Mouse (Mus musculus) left cerebral cortex, adult 11 months (tissue): ENCODE data around the gene Tmbim1.
A peak's percentile ranks its signal among the peaks of the same experiment; 100 is the strongest.
"Not testable (repeated sequence)": the region's sequence is repeated elsewhere in the genome, so short reads cannot be mapped to it uniquely, and the experiment has no call there.

ENCODE experiments used
- DNase-seq: peaks from one replicate; pipeline ENCODE4 v3.0.0; 2022; ENCODE audit warnings: low spot score

Gene Tmbim1

GRCm38 (mm10) chr1:74305522-74305921 lies at the start of gene Tmbim1:
Gene Tmbim1 (minus strand): TSS chr1:74305622.
- no peak for DNase-seq

- DNase-seq, result no peak
These were observed 48.2 kb upstream of the Tmbim1 start for GRCm38 (mm10) chr1:74353453-74354229.

GRCm38 (mm10) chr1:74352532-74353096 lies 47.2 kb upstream of the Tmbim1 start:
- DNase-seq, result no peak

- DNase-seq, result no peak
These were observed 45.9 kb upstream of the Tmbim1 start for GRCm38 (mm10) chr1:74351185-74351769.

GRCm38 (mm10) chr1:74344163-74344916 lies 38.9 kb upstream of the Tmbim1 start:
- DNase-seq, result no peak

- DNase-seq, result no peak
These were observed 37.7 kb upstream of the Tmbim1 start for GRCm38 (mm10) chr1:74343161-74343560.

- no peak for DNase-seq
These were observed 36.9 kb upstream of the Tmbim1 start for GRCm38 (mm10) chr1:74342308-74342707.

GRCm38 (mm10) chr1:74341898-74342297 lies 36.5 kb upstream of the Tmbim1 start:
- no peak for DNase-seq

GRCm38 (mm10) chr1:74340992-74341391 lies 35.6 kb upstream of the Tmbim1 start:
- DNase-seq, result not testable (repeated sequence)

- no peak for DNase-seq
These were observed 34.9 kb upstream of the Tmbim1 start for GRCm38 (mm10) chr1:74340361-74340764.

- DNase-seq, result no peak
These were observed 34.5 kb upstream of the Tmbim1 start for GRCm38 (mm10) chr1:74339917-74340316.

GRCm38 (mm10) chr1:74338626-74339025 lies 33.2 kb upstream of the Tmbim1 start:
- no peak for DNase-seq

- no peak for DNase-seq
These were observed 32.6 kb upstream of the Tmbim1 start for GRCm38 (mm10) chr1:74338013-74338412.

- no peak for DNase-seq
These were observed 31.9 kb upstream of the Tmbim1 start for GRCm38 (mm10) chr1:74337241-74337771.

GRCm38 (mm10) chr1:74335436-74336170 lies 30.2 kb upstream of the Tmbim1 start:
- no peak for DNase-seq

- no peak for DNase-seq
These were observed 29.6 kb upstream of the Tmbim1 start for GRCm38 (mm10) chr1:74335033-74335432.

- no peak for DNase-seq
These were observed 29.2 kb upstream of the Tmbim1 start for GRCm38 (mm10) chr1:74334607-74335006.

GRCm38 (mm10) chr1:74332930-74333329 lies 27.5 kb upstream of the Tmbim1 start:
- no peak for DNase-seq

GRCm38 (mm10) chr1:74332241-74332763 lies 26.9 kb upstream of the Tmbim1 start:
- DNase-seq, result peak; percentile 95

- no peak for DNase-seq
These were observed 25.7 kb upstream of the Tmbim1 start for GRCm38 (mm10) chr1:74331046-74331681.

- no peak for DNase-seq
These were observed 24.5 kb upstream of the Tmbim1 start for GRCm38 (mm10) chr1:74329899-74330431.
